Mouse (Mus musculus): ENCODE data around the gene Wdr31. TPM values are rescaled to one million over a fixed set of nuclear protein-coding genes. Genes with fewer than 3 reads are reported as not detected.
"Not testable (repeated sequence)": the region's sequence is repeated elsewhere in the genome, so short reads cannot be mapped to it uniquely, and the experiment has no call there.

Wdr31 gene
- polyA plus RNA-seq, 1 experiment from 2014 or later = 12.4 TPM

DNA sequence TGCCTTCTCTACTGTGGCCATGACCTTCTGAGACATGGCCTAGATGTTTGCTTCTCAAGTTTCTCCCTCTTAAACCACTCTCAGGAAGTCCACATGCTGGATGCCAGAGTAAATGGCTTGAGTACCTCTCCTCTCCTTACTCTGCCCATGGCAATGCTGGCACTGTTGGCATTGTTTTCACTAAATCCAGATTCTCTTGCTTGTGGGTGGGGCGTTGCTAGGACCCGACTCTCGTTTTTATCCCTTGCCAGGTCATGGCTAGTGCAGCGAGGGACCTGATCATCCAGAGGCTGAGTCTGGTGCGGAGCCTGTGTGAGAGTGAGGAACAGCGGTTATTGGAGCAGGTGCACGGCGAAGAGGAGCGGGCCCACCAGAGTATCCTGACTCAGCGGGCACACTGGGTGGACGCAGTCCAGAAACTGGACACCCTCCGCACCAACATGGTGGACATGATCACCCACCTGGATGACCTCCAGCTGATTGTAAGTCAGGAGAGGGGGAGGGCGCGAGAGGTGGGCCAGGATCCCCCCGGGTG is 15.5 kb upstream of the Wdr31 start:
- H3K36me3 ChIP-seq (ENCODE audit: control insufficient read depth, insufficient read depth, low read length) = no peaks in the 10 kb centered on the region; the same call in 1 of the 2 replicates
- 85% methylated on average over 15 of the region's 15 CpGs for WGBS
- H3K27me3 ChIP-seq (ENCODE audit: control insufficient read depth, insufficient read depth, low read depth, low read length) = no peaks in the 10 kb centered on the region
- no peak overlapping the region for H3K9ac ChIP-seq (ENCODE audit: low read length)
- H3K9me3 ChIP-seq (ENCODE audit: control insufficient read depth, low read length) = no peaks in the 10 kb centered on the region
- H3K4me3 ChIP-seq (ENCODE audit: low read length) = no peak overlapping the region
- H3K4me1 ChIP-seq (replicated peaks; ENCODE audit: control insufficient read depth, insufficient read depth, low read length) = no peaks in the 10 kb centered on the region
- no peak for ATAC-seq (ENCODE audit: low read depth)
- H3K4me2 ChIP-seq (ENCODE audit: low read depth, low read length) = no peak overlapping the region
- H3K27ac ChIP-seq (ENCODE audit: low read length) = no peak overlapping the region

DNA sequence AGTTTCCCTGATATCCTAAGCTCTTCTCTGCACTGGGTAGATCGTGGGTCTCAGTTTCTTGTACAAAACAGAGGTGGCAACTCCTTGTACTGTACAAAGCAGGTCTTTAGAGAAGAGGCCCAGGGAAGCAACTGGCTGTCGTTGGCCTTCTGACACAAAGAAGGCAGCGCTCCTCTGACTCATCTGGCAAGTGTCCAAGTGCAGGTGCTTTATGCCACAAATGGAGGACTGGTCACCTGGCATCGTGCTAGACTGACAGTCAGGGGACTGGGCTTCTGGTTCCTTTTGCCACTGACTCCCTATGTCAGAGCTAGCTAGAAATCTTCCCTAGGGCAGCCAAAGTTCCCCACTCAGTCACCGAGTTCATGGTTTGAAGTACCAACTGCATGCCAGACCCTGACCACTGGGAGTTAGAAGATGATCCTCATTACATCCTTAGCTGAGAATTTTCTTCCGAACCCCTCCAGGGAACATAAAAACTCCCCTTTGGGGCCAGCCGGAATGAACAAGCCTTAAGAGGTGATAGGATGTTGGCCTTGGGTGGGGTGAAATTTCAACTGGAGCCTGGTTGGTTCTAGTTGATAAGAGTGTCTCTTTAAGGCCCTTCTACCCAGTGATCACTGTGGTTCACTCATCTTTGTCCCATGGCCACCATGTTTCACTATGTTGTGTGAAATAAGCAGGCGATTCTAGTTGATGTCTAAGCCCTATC is 14.9 kb upstream of the Wdr31 start:
- ATAC-seq (ENCODE audit: low read depth) = no peak
- H3K4me2 ChIP-seq (ENCODE audit: low read depth, low read length) = no peak overlapping the region
- no peaks in the 10 kb centered on the region; the same call in 1 of the 2 replicates for H3K36me3 ChIP-seq (ENCODE audit: control insufficient read depth, insufficient read depth, low read length)
- H3K9me3 ChIP-seq (ENCODE audit: control insufficient read depth, low read length) = no peaks in the 10 kb centered on the region
- H3K9ac ChIP-seq (ENCODE audit: low read length) = no peak overlapping the region
- no peak overlapping the region for H3K4me3 ChIP-seq (ENCODE audit: low read length)
- WGBS = 75% methylated on average over 8 of the region's 8 CpGs
- H3K4me1 ChIP-seq (replicated peaks; ENCODE audit: control insufficient read depth, insufficient read depth, low read length) = no peaks in the 10 kb centered on the region
- H3K27ac ChIP-seq (ENCODE audit: low read length) = no peak overlapping the region
- no peaks in the 10 kb centered on the region for H3K27me3 ChIP-seq (ENCODE audit: control insufficient read depth, insufficient read depth, low read depth, low read length)

DNA sequence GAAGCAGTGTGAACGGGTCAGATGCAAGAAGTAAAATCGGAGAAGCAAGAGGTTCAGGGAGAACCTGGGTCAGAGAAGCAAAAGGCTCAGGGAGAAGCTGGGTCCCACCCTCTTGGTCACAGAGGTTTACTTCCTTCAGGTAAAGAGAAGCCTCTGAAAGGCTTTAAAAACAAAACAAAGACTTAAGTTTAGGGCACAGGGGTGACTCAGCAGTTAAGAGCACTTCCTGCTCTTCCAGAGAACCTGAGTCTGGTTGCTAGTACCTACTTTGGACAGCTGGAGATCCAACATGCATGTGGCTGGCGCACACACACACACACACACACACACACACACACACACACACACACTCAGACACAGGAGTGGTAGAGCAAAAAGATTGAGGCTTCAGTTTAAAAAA is 14.2 kb upstream of the Wdr31 start:
- no peak for ATAC-seq (ENCODE audit: low read depth)
- peaks cover under 1% of the 10 kb centered on the region; the same call in 1 of the 2 replicates for H3K27me3 ChIP-seq (ENCODE audit: control insufficient read depth, insufficient read depth, low read depth, low read length)
- H3K27ac ChIP-seq (ENCODE audit: low read length) = no peak overlapping the region
- no peak overlapping the region for H3K4me3 ChIP-seq (ENCODE audit: low read length)
- H3K9ac ChIP-seq (ENCODE audit: low read length) = no peak overlapping the region
- no peaks in the 10 kb centered on the region for H3K9me3 ChIP-seq (ENCODE audit: control insufficient read depth, low read length)
- WGBS = 79% methylated on average over 3 of the region's 3 CpGs
- no peaks in the 10 kb centered on the region for H3K36me3 ChIP-seq (ENCODE audit: control insufficient read depth, insufficient read depth, low read length)
- peaks cover under 1% of the 10 kb centered on the region; the same call in 1 of the 2 replicates for H3K4me1 ChIP-seq (replicated peaks; ENCODE audit: control insufficient read depth, insufficient read depth, low read length)
- H3K4me2 ChIP-seq (ENCODE audit: low read depth, low read length) = no peak overlapping the region

DNA sequence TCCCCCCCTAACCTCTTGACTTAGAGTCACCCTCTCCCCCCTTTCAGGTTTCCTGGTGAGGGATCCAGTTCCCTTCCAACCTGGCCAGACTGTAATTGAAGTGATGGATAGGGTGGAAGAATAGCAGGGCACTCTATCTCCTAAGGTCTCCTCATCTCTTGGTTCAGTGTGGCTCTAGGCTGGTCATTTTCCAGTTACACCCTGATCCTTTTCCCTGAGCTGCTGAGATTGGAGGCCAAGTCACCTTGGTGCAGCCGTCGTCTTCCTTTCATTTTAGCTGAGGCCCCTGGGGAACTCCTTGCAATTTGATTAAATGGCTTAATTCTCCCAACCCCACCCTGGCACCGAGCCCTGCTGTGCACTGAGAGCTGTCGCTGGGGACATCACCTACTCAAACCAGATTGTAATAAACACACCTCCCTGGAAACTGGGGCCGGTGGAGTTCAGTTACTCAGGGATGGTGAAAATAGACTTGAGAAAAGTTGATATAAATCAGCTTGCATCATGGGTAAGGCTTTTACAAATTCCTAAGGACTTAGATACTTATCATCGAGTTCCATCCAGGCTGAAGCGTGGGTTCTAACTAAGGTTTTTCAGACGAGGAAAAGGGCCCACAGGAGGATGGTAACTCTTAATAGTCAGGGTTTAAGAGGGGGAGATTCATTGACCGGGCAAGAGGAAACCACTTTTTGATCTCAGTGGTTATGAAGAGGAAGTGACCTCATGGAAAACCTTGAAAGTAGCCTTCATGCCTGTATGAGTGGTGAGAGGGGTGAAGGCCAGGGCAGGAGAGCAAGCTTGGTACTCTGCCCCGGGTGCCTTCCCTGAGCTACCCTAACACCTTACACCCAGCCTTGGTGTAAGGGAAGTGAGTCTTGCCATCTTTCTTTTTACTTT is 10.3 kb upstream of the Wdr31 start:
- no peak for ATAC-seq (ENCODE audit: low read depth)
- H3K27me3 ChIP-seq (ENCODE audit: control insufficient read depth, insufficient read depth, low read depth, low read length) = peaks cover 2% of the 10 kb centered on the region; the same call in 1 of the 2 replicates
- peak overlapping the region; percentile 79 for H3K4me2 ChIP-seq (ENCODE audit: low read depth, low read length)

DNA sequence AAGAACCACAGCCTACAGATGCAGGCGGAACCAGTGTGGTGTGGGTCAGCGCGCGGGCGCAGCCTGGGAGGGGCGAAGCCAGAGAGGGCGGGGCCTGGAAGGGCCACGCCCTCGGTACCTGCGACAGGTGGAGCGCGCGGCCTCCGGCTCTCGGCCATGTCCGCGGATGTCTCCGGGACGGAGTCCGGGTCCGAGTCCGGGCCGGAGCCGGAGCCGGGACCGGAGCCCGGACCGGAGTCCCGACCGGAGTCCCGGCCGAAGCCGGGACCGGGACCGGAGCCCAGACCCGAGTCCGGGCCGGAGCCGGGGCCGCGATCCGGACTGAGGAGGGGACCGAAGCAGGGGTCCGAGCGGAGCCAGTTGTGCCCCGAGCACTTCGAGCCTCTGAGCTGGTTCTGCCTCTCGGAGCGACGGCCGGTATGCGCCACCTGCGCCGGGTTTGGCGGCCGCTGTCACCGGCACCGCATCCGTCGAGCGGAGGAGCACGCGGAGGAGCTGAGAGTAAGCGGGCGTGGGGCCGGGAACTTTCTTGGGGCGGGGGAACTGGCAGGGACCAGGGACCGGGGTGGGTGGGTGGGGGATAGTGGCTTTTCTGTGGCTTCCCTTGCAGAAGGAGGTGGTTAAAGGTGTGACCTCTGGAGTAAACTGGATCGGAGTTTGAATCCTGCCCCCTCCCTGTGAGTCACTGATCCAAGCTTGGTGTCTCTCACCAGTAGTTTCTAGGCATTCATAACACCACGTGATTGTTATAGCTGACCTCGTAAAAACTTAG is 9.4 kb upstream of the Wdr31 start, which contains the start of gene Bspry:
TSS of gene Bspry (plus strand) at position 117 of the 772 bp plus-strand sequence.
- Histone ChIP-seq H3K4me3 (ENCODE audit: low read length) (peak within 1 kb of the TSS; percentile 65), H3K9me3 (ENCODE audit: control insufficient read depth, low read length) (no peaks in the 10 kb centered on the region), H3K9ac (ENCODE audit: low read length) (peak within 1 kb of the TSS; percentile 73), H3K4me1 (replicated peaks; ENCODE audit: control insufficient read depth, insufficient read depth, low read length) (peaks cover 15% of the 10 kb centered on the region), H3K4me2 (ENCODE audit: low read depth, low read length) (peak within 1 kb of the TSS; percentile 79), H3K36me3 (ENCODE audit: control insufficient read depth, insufficient read depth, low read length) (no peaks in the 10 kb centered on the region), H3K27me3 (ENCODE audit: control insufficient read depth, insufficient read depth, low read depth, low read length) (peaks cover 2% of the 10 kb centered on the region; the same call in 1 of the 2 replicates), H3K27ac (ENCODE audit: low read length) (peak within 1 kb of the TSS; percentile 84)
- WGBS = 1% methylated on average over 70 of the region's 71 CpGs
- peak; percentile 79 for ATAC-seq (ENCODE audit: low read depth)

More for the DNA sequence above, 10.3 kb upstream of the Wdr31 start:
- peak overlapping the region; percentile 65 for H3K4me3 ChIP-seq (ENCODE audit: low read length)
- H3K4me1 ChIP-seq (replicated peaks; ENCODE audit: control insufficient read depth, insufficient read depth, low read length) = peaks cover 15% of the 10 kb centered on the region
- WGBS = 27% methylated on average over 10 of the region's 10 CpGs
- peak overlapping the region; percentile 56 for H3K27ac ChIP-seq (ENCODE audit: low read length)
- H3K9me3 ChIP-seq (ENCODE audit: control insufficient read depth, low read length) = no peaks in the 10 kb centered on the region
- H3K36me3 ChIP-seq (ENCODE audit: control insufficient read depth, insufficient read depth, low read length) = no peaks in the 10 kb centered on the region
- H3K9ac ChIP-seq (ENCODE audit: low read length) = peak overlapping the region; percentile 43; the same call in 1 of the 2 replicates

DNA sequence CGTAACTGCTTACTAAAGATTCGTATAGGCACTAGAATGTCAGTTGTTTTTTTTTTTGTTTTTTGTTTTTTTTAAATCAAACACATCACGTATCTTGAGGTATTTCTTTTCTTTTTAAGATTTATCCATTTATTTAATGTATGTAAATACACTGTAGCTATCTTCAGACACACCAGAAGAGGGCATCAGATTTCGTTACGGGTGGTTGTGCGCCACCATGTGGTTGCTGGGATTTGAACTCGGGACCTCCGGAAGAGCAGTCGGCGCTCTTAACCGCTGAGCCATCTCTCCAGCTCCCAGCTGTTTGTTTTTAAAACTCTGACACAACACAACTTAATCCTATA is 8.9 kb upstream of the Wdr31 start:
- not testable (repeated sequence) for H3K27me3 ChIP-seq (ENCODE audit: control insufficient read depth, insufficient read depth, low read depth, low read length); ATAC-seq (ENCODE audit: low read depth); H3K9me3 ChIP-seq (ENCODE audit: control insufficient read depth, low read length); H3K36me3 ChIP-seq (ENCODE audit: control insufficient read depth, insufficient read depth, low read length)
- peak overlapping the region; percentile 79 for H3K4me2 ChIP-seq (ENCODE audit: low read depth, low read length)
- H3K4me3 ChIP-seq (ENCODE audit: low read length) = peak overlapping the region; percentile 65
- peaks cover 15% of the 10 kb centered on the region for H3K4me1 ChIP-seq (replicated peaks; ENCODE audit: control insufficient read depth, insufficient read depth, low read length)
- 0 out of 2 replicates have a peak overlapping the region, but pooled peaks have one; percentile 38 for H3K27ac ChIP-seq (ENCODE audit: low read length)
- 12% methylated on average over 11 of the region's 11 CpGs for WGBS
- H3K9ac ChIP-seq (ENCODE audit: low read length) = peak overlapping the region; percentile 73; the same call in 1 of the 2 replicates

DNA sequence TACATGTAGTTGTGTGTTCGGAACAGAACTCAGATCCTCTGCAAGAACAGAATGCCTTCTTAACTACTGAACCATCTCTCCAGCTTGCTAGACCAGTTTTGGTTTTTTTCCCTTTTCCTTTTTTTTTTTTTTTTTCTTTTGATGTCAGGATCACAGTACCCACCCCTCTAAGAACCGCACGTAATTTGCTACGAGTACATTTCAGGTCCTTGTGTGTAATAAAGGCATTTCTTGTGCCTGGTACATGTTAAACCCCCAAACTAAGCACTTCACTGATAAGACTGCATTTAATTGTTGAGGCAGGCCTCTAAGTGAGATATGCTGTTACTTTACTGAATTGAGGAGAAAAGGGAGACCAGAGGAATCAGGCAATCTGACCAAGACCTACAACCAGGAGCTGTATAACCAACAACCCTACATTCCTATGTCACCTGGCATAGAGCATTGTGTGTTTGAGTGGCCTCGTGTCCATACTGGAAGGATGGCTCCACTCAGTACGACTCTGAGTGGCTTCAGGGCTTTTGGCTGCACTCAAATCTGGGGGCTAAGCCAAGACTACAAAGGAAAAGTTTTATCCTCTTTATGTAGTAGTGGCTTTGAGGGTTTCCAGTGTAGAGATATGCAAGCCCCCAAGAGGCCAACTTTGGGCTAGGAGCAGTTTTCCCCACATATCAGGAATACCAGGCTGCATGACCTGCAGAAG is 7.0 kb upstream of the Wdr31 start:
- peak; percentile 79 for ATAC-seq (ENCODE audit: low read depth)
- H3K9ac ChIP-seq (ENCODE audit: low read length) = no peak overlapping the region
- H3K9me3 ChIP-seq (ENCODE audit: control insufficient read depth, low read length) = no peaks in the 10 kb centered on the region
- WGBS = 51% methylated on average over 6 of the region's 6 CpGs
- no peak overlapping the region for H3K4me3 ChIP-seq (ENCODE audit: low read length)
- H3K36me3 ChIP-seq (ENCODE audit: control insufficient read depth, insufficient read depth, low read length) = no peaks in the 10 kb centered on the region
- peaks cover 2% of the 10 kb centered on the region; the same call in 1 of the 2 replicates for H3K27me3 ChIP-seq (ENCODE audit: control insufficient read depth, insufficient read depth, low read depth, low read length)
- no peak overlapping the region for H3K4me2 ChIP-seq (ENCODE audit: low read depth, low read length)
- H3K4me1 ChIP-seq (replicated peaks; ENCODE audit: control insufficient read depth, insufficient read depth, low read length) = peaks cover 15% of the 10 kb centered on the region
- H3K27ac ChIP-seq (ENCODE audit: low read length) = peak overlapping the region; percentile 91

DNA sequence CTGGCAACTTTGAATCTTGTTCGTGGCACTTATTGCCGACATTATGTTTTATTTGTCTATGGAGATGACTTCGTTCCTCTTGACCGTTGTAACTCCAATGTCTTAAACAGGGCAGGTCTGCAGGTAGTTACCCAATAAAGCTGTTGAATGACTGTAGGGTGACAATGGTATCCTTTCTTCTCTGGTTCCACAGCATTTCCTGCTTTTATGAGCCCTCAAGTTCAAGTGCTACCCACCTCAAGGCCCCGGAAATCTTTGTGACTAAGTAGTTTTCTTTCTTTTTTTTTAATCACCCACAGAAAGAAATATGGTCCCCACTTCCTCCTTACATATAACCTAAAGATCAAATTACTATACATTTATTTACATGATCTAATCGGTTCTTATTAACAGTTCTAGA is 5.1 kb upstream of the Wdr31 start:
- no peak overlapping the region for H3K9ac ChIP-seq (ENCODE audit: low read length)
- peaks cover 2% of the 10 kb centered on the region; the same call in 1 of the 2 replicates for H3K27me3 ChIP-seq (ENCODE audit: control insufficient read depth, insufficient read depth, low read depth, low read length)
- no peak overlapping the region for H3K4me3 ChIP-seq (ENCODE audit: low read length)
- WGBS = 58% methylated on average over 6 of the region's 6 CpGs
- peak overlapping the region; percentile 36 for H3K27ac ChIP-seq (ENCODE audit: low read length)
- H3K36me3 ChIP-seq (ENCODE audit: control insufficient read depth, insufficient read depth, low read length) = no peaks in the 10 kb centered on the region
- ATAC-seq (ENCODE audit: low read depth) = no peak
- peaks cover 15% of the 10 kb centered on the region for H3K4me1 ChIP-seq (replicated peaks; ENCODE audit: control insufficient read depth, insufficient read depth, low read length)
- no peak overlapping the region for H3K4me2 ChIP-seq (ENCODE audit: low read depth, low read length)
- H3K9me3 ChIP-seq (ENCODE audit: control insufficient read depth, low read length) = no peaks in the 10 kb centered on the region
